Mouse (Mus musculus) limb, embryonic 14.5 days (tissue): ENCODE data around the gene Zbtb25. TPM values are rescaled to one million over a fixed set of nuclear protein-coding genes. Genes with fewer than 3 reads are reported as not detected.

Experiments
- ATAC-seq: fragments of 200-750 bp; cut with Nextera tagmentation; 2 replicates; pipeline ENCODE4 v1.8.0; 2017; ENCODE audit warnings: low read depth, moderate number of reproducible peaks, moderate TSS enrichment; ENCODE audit not compliant: low FRiP score
- DNase-seq: peaks from one replicate; pipeline ENCODE4 v3.0.0-alpha.2; 2015; ENCODE audit warnings: low spot score
- H3K27ac ChIP-seq: fragments of 300-500 bp; sonication (generic); replicated peaks from 2 replicates; pipeline ENCODE4 v1.5.1; 2014; ENCODE audit warnings: low read depth, mild to moderate bottlenecking, low read length, moderate library complexity, mixed read lengths
- H3K27me3 ChIP-seq: fragments of 300-500 bp; sonication (generic); 2 replicates; pipeline ENCODE4 v1.6.1; 2014; ENCODE audit warnings: low read length, mixed read lengths; ENCODE audit not compliant: control insufficient read depth, insufficient read depth
- H3K36me3 ChIP-seq: fragments of 300-500 bp; sonication (generic); 2 replicates; pipeline ENCODE4 v1.6.1; 2014; ENCODE audit warnings: mild to moderate bottlenecking, low read length, moderate library complexity, mixed read lengths; ENCODE audit not compliant: control insufficient read depth, insufficient read depth
- H3K4me1 ChIP-seq: fragments of 300-500 bp; sonication (generic); 2 replicates; pipeline ENCODE4 v1.6.1; 2014; ENCODE audit warnings: antibody characterized with exemption, low read length, mixed read lengths; ENCODE audit not compliant: control insufficient read depth, insufficient read depth
- H3K4me2 ChIP-seq: fragments of 300-500 bp; sonication (generic); replicated peaks from 2 replicates; pipeline ENCODE4 v1.6.1; 2014; ENCODE audit warnings: low read depth, mild to moderate bottlenecking, low read length, moderate library complexity; ENCODE audit not compliant: severe bottlenecking
- H3K4me3 ChIP-seq: fragments of 300-500 bp; sonication (generic); replicated peaks from 2 replicates; pipeline ENCODE4 v1.5.1; 2014; ENCODE audit warnings: low read length
- H3K9ac ChIP-seq: fragments of 300-500 bp; sonication (generic); 2 replicates; pipeline ENCODE4 v1.6.1; 2014; ENCODE audit warnings: mild to moderate bottlenecking, low read depth, low read length, moderate library complexity; ENCODE audit not compliant: severe bottlenecking
- H3K9me3 ChIP-seq: fragments of 300-500 bp; sonication (generic); 2 replicates; pipeline ENCODE4 v1.6.1; 2016; ENCODE audit warnings: low read length; ENCODE audit not compliant: control insufficient read depth
- POLR2A ChIP-seq: fragments of 200-500 bp; IDR thresholded peaks from 2 replicates; pipeline ENCODE4 v1.8.0; 2012; ENCODE audit warnings: inconsistent platforms, mild to moderate bottlenecking, moderate library complexity, borderline replicate concordance; ENCODE audit not compliant: insufficient read depth, insufficient read length; ENCODE audit errors: extremely low read depth
- WGBS: fragments of 180-500 bp; shearing (Covaris S2); extraction: QIAGEN DNeasy Blood & Tissue Kit; methylation state at CpG from one replicate; pipeline ENCODE4 v1.1.7; 2014; 5-methylcytosine and 5-hydroxymethylcytosine counted together
- polyA plus RNA-seq, 2 experiments: library from polyadenylated mRNA; depleted of rRNA in 1 of 2; stranded (reverse) in 1 of 2; unstranded in 1 of 2; fragments of >200 nt; fragmentation: Nextera tagmentation in 1 of 2; extraction: Ambion mirVana in 1 of 2; gene quantifications; 2 replicates each; pipeline versions ENCODE4 v1.2.1 to v1.2.3; 2012 to 2014

Gene Zbtb25
- polyA plus RNA-seq, 2 experiments: 21.4 to 24.1 TPM

DNA sequence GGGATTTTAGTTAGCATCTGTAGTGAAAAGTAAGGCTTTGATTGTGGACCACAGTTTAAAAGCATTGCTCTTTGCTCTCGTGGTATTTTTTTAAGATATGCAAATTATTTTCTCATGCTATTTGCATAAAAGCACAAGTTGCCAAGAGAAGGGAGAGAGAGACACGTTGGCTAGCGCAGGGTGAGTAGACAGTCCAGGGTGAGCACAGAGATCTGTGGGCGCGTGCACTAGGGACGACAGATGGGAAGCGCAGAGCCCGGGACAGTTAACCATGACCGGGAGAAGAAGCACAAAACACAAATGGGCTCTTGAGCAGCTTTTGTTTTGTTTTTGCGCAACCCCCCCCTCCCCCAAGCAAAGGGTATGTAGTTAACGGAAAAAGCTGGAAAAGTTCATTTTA is 19.4 kb upstream of the Zbtb25 start:
- Histone ChIP-seq H3K27ac (no peak overlapping the region), H3K36me3 (peaks cover 35% of the 10 kb centered on the region), H3K4me3 (no peak overlapping the region), H3K9ac (no peak overlapping the region), H3K27me3 (no peaks in the 10 kb centered on the region), H3K4me2 (no peak overlapping the region), H3K9me3 (no peaks in the 10 kb centered on the region), H3K4me1 (no peaks in the 10 kb centered on the region)
- no peak for TF ChIP-seq POLR2A
- ATAC-seq (no peak), DNase-seq (no peak)
- 90% methylated on average over 11 of the region's 11 CpGs for WGBS

DNA sequence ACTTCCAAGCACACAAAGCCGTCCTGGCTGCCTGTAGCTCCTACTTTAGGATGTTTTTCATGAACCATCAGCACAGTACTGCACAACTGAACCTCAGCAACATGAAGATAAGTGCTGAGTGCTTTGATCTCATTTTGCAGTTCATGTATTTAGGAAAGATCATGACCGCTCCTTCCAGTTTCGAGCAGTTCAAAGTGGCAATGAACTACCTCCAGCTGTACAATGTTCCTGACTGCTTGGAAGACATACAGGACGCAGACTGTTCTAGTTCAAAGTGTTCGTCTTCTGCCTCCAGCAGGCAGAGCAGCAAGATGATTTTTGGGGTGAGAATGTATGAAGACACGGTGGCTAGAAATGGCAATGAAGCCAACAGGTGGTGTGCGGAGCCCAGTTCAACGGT is 15.9 kb upstream of the Zbtb25 start:
- no peak overlapping the region for H3K4me2 ChIP-seq
- no peaks in the 10 kb centered on the region for H3K4me1 ChIP-seq
- H3K9ac ChIP-seq: no peak overlapping the region
- DNase-seq (no peak), ATAC-seq (no peak)
- no peak overlapping the region for H3K4me3 ChIP-seq
- H3K9me3 ChIP-seq: no peaks in the 10 kb centered on the region
- no peaks in the 10 kb centered on the region for H3K27me3 ChIP-seq
- peaks cover 29% of the 10 kb centered on the region for H3K36me3 ChIP-seq
- no peak for TF ChIP-seq POLR2A
- 92% methylated on average over 8 of the region's 8 CpGs for WGBS
- H3K27ac ChIP-seq: no peak overlapping the region

- Histone ChIP-seq H3K36me3 (peaks cover under 1% of the 10 kb centered on the region; the same call in 1 of the 2 replicates), H3K27me3 (no peaks in the 10 kb centered on the region), H3K4me2 (no peak overlapping the region), H3K4me3 (no peak overlapping the region), H3K9me3 (no peaks in the 10 kb centered on the region), H3K27ac (no peak overlapping the region), H3K4me1 (peaks cover 2% of the 10 kb centered on the region; the same call in 1 of the 2 replicates), H3K9ac (no peak overlapping the region)
- DNase-seq (no peak), ATAC-seq (no peak)
- TF ChIP-seq POLR2A: no peak
- WGBS: 89% methylated on average over 7 of the region's 7 CpGs
These were observed 10.7 kb upstream of the Zbtb25 start for GRCm38 (mm10) chr12:76380151-76380550.

- ATAC-seq (no peak), DNase-seq (no peak)
- Histone ChIP-seq H3K36me3 (no peaks in the 10 kb centered on the region), H3K4me2 (no peak overlapping the region), H3K27me3 (no peaks in the 10 kb centered on the region), H3K9me3 (no peaks in the 10 kb centered on the region), H3K4me3 (no peak overlapping the region), H3K9ac (no peak overlapping the region), H3K4me1 (peaks cover 9% of the 10 kb centered on the region; the same call in 1 of the 2 replicates), H3K27ac (no peak overlapping the region)
- no peak for TF ChIP-seq POLR2A
- 78% methylated on average over 5 of the region's 5 CpGs for WGBS
These were observed 9.2 kb upstream of the Zbtb25 start for GRCm38 (mm10) chr12:76378556-76378955.

- WGBS: 83% methylated on average over 3 of the region's 3 CpGs
- no peaks in the 10 kb centered on the region for H3K9me3 ChIP-seq
These were observed 8.3 kb upstream of the Zbtb25 start for GRCm38 (mm10) chr12:76377726-76378125.

GRCm38 (mm10) chr12:76377059-76377458 is 7.7 kb upstream of the Zbtb25 start:
- ATAC-seq (no peak), DNase-seq (no peak)
- 94% methylated on average over 6 of the region's 6 CpGs for WGBS
- Histone ChIP-seq H3K4me1 (peaks cover 19% of the 10 kb centered on the region), H3K36me3 (no peaks in the 10 kb centered on the region), H3K4me3 (no peak overlapping the region), H3K27ac (no peak overlapping the region), H3K9ac (no peak overlapping the region), H3K9me3 (no peaks in the 10 kb centered on the region), H3K4me2 (no peak overlapping the region), H3K27me3 (no peaks in the 10 kb centered on the region)
- TF ChIP-seq POLR2A: no peak

More at GRCm38 (mm10) chr12:76377726-76378125, 8.3 kb upstream of the Zbtb25 start:
- H3K4me1 ChIP-seq: peaks cover 13% of the 10 kb centered on the region; the same call in 1 of the 2 replicates
- no peak for TF ChIP-seq POLR2A
- H3K4me3 ChIP-seq: no peak overlapping the region
- H3K9ac ChIP-seq: no peak overlapping the region
- H3K4me2 ChIP-seq: no peak overlapping the region
- no peaks in the 10 kb centered on the region for H3K36me3 ChIP-seq
- no peak overlapping the region for H3K27ac ChIP-seq
- ATAC-seq (no peak), DNase-seq (no peak)
- no peaks in the 10 kb centered on the region for H3K27me3 ChIP-seq
